Mouse (Mus musculus): ENCODE data around the gene B3gnt2. TPM values are rescaled to one million over a fixed set of nuclear protein-coding genes. Genes with fewer than 3 reads are reported as not detected.

The B3gnt2 gene
- polyA plus RNA-seq, 1 experiment: 18.9 TPM

- H3K4me3 ChIP-seq (ENCODE audit: extremely low read depth, insufficient read depth, insufficient read length): peak overlapping the region; percentile 79; the same call in 1 of the 2 replicates
- H3K36me3 ChIP-seq (ENCODE audit: control insufficient read depth, insufficient read depth, low read length): no peaks in the 10 kb centered on the region
- H3K4me1 ChIP-seq (ENCODE audit: control insufficient read depth, insufficient read depth, insufficient read length): peaks cover 33% of the 10 kb centered on the region; the same call in 1 of the 2 replicates
- H3K27me3 ChIP-seq (ENCODE audit: control insufficient read depth, insufficient read depth, low read length): no peaks in the 10 kb centered on the region
- TF ChIP-seq POLR2A (IDR thresholded peaks at IDR 0.05; ENCODE audit: low read depth, low read length) (no peak), CTCF (IDR thresholded peaks at IDR 0.05; ENCODE audit: extremely low read depth, insufficient read depth, insufficient read length, insufficient replicate concordance) (no peak)
- H3K27ac ChIP-seq (ENCODE audit: insufficient read depth, low read length): peak overlapping the region; percentile 95; the same call in 1 of the 2 replicates
- WGBS: 7% methylated on average over 5 of the region's 5 CpGs
- DNase-seq (ENCODE audit: low read depth in 1 of 2, low spot score in 2 of 2): no peak
Observed at GRCm38 (mm10) chr11:22857106-22857704, 3.6 kb downstream of the B3gnt2 start.

GRCm38 (mm10) chr11:22856371-22856965 is 4.3 kb downstream of the B3gnt2 start:
- Histone ChIP-seq H3K27ac (ENCODE audit: insufficient read depth, low read length) (peak overlapping the region; percentile 15; the same call in 1 of the 2 replicates), H3K4me3 (ENCODE audit: extremely low read depth, insufficient read depth, insufficient read length) (no peak overlapping the region), H3K36me3 (ENCODE audit: control insufficient read depth, insufficient read depth, low read length) (no peaks in the 10 kb centered on the region), H3K27me3 (ENCODE audit: control insufficient read depth, insufficient read depth, low read length) (no peaks in the 10 kb centered on the region), H3K4me1 (ENCODE audit: control insufficient read depth, insufficient read depth, insufficient read length) (peaks cover 35% of the 10 kb centered on the region; the same call in 1 of the 2 replicates)
- TF ChIP-seq CTCF (IDR thresholded peaks at IDR 0.05; ENCODE audit: extremely low read depth, insufficient read depth, insufficient read length, insufficient replicate concordance) (no peak), POLR2A (IDR thresholded peaks at IDR 0.05; ENCODE audit: low read depth, low read length) (no peak)
- DNase-seq (ENCODE audit: low read depth in 1 of 2, low spot score in 2 of 2): no peak
- 23% methylated on average over 3 of the region's 3 CpGs for WGBS

- Histone ChIP-seq H3K4me3 (ENCODE audit: extremely low read depth, insufficient read depth, insufficient read length) (no peak overlapping the region), H3K27me3 (ENCODE audit: control insufficient read depth, insufficient read depth, low read length) (no peaks in the 10 kb centered on the region), H3K27ac (ENCODE audit: insufficient read depth, low read length) (no peak overlapping the region; the same call in 1 of the 2 replicates), H3K36me3 (ENCODE audit: control insufficient read depth, insufficient read depth, low read length) (no peaks in the 10 kb centered on the region), H3K4me1 (ENCODE audit: control insufficient read depth, insufficient read depth, insufficient read length) (peaks cover 44% of the 10 kb centered on the region; the same call in 1 of the 2 replicates)
- no peak for DNase-seq (ENCODE audit: low read depth in 1 of 2, low spot score in 2 of 2)
- WGBS: 20% methylated on average over 4 of the region's 4 CpGs
- TF ChIP-seq CTCF (IDR thresholded peaks at IDR 0.05; ENCODE audit: extremely low read depth, insufficient read depth, insufficient read length, insufficient replicate concordance) (no peak), POLR2A (IDR thresholded peaks at IDR 0.05; ENCODE audit: low read depth, low read length) (no peak)
Observed at GRCm38 (mm10) chr11:22854571-22854970, 6.2 kb downstream of the B3gnt2 start.

- Histone ChIP-seq H3K4me1 (ENCODE audit: control insufficient read depth, insufficient read depth, insufficient read length) (peaks cover 44% of the 10 kb centered on the region; the same call in 1 of the 2 replicates), H3K4me3 (ENCODE audit: extremely low read depth, insufficient read depth, insufficient read length) (peak overlapping the region; percentile 10; the same call in 1 of the 2 replicates), H3K27me3 (ENCODE audit: control insufficient read depth, insufficient read depth, low read length) (no peaks in the 10 kb centered on the region), H3K36me3 (ENCODE audit: control insufficient read depth, insufficient read depth, low read length) (no peaks in the 10 kb centered on the region), H3K27ac (ENCODE audit: insufficient read depth, low read length) (peak overlapping the region; percentile 66)
- DNase-seq (ENCODE audit: low read depth in 1 of 2, low spot score in 2 of 2): no peak
- 6% methylated on average over 2 of the region's 2 CpGs for WGBS
- no peak for TF ChIP-seq CTCF (IDR thresholded peaks at IDR 0.05; ENCODE audit: extremely low read depth, insufficient read depth, insufficient read length, insufficient replicate concordance)
- no peak for TF ChIP-seq POLR2A (IDR thresholded peaks at IDR 0.05; ENCODE audit: low read depth, low read length)
Observed at GRCm38 (mm10) chr11:22853477-22854157, 7.1 kb downstream of the B3gnt2 start.

GRCm38 (mm10) chr11:22852510-22852909 is 8.3 kb downstream of the B3gnt2 start:
- no peak overlapping the region for H3K4me3 ChIP-seq (ENCODE audit: extremely low read depth, insufficient read depth, insufficient read length)
- WGBS: 3% methylated on average over 1 of the region's 1 CpGs
- no peaks in the 10 kb centered on the region for H3K27me3 ChIP-seq (ENCODE audit: control insufficient read depth, insufficient read depth, low read length)
- H3K27ac ChIP-seq (ENCODE audit: insufficient read depth, low read length): peak overlapping the region; percentile 66
- no peak for DNase-seq (ENCODE audit: low read depth in 1 of 2, low spot score in 2 of 2)
- H3K4me1 ChIP-seq (ENCODE audit: control insufficient read depth, insufficient read depth, insufficient read length): peaks cover 54% of the 10 kb centered on the region; the same call in 1 of the 2 replicates
- H3K36me3 ChIP-seq (ENCODE audit: control insufficient read depth, insufficient read depth, low read length): no peaks in the 10 kb centered on the region
- TF ChIP-seq CTCF (IDR thresholded peaks at IDR 0.05; ENCODE audit: extremely low read depth, insufficient read depth, insufficient read length, insufficient replicate concordance): no peak
- TF ChIP-seq POLR2A (IDR thresholded peaks at IDR 0.05; ENCODE audit: low read depth, low read length): no peak

- TF ChIP-seq POLR2A (IDR thresholded peaks at IDR 0.05; ENCODE audit: low read depth, low read length) (no peak), CTCF (IDR thresholded peaks at IDR 0.05; ENCODE audit: extremely low read depth, insufficient read depth, insufficient read length, insufficient replicate concordance) (no peak)
- WGBS: 4% methylated on average over 4 of the region's 4 CpGs
- Histone ChIP-seq H3K27me3 (ENCODE audit: control insufficient read depth, insufficient read depth, low read length) (no peaks in the 10 kb centered on the region), H3K4me1 (ENCODE audit: control insufficient read depth, insufficient read depth, insufficient read length) (peaks cover 63% of the 10 kb centered on the region), H3K4me3 (ENCODE audit: extremely low read depth, insufficient read depth, insufficient read length) (no peak overlapping the region), H3K27ac (ENCODE audit: insufficient read depth, low read length) (peak overlapping the region; percentile 44; the same call in 1 of the 2 replicates), H3K36me3 (ENCODE audit: control insufficient read depth, insufficient read depth, low read length) (no peaks in the 10 kb centered on the region)
- DNase-seq (ENCODE audit: low read depth in 1 of 2, low spot score in 2 of 2): no peak
Observed at GRCm38 (mm10) chr11:22851416-22851815, 9.3 kb downstream of the B3gnt2 start.

All from spleen, adult 2 months (tissue).